Mouse (Mus musculus): ENCODE measurements around the gene Trim2. TPM values are rescaled to one million over a fixed set of nuclear protein-coding genes. Genes with fewer than 3 reads are reported as not detected.
A peak's percentile ranks its signal among the peaks of the same experiment; 100 is the strongest.

Trim2 gene
- polyA plus RNA-seq, 2 experiments: 17.4 to 28.1 TPM

DNA sequence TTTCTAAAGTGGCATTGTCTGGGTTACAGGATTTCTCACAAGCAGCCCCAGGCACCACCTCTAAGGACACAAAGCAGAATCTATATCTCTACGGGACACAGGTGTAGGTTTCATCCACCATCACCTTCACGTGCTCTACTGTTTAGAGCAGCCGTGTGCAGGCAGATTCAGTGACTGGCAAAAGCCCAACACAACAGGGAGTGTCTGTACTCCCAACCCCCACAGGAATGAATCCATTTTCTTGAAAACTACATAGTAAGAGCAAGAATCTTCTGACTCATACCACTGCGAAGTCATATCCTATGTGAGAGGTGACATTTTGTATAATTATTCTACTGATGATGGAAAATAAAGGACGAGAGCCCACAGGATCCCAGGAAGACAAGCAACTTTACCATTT lies 5.6 kb upstream of the Trim2 start:
- no peak overlapping the region for H3K4me3 ChIP-seq (replicated peaks; ENCODE audit: low read length)
- DNase-seq (ENCODE audit: low spot score): no peak
- H3K27ac ChIP-seq (replicated peaks; ENCODE audit: low read depth, low read length): no peak overlapping the region
- H3K4me2 ChIP-seq (replicated peaks; ENCODE audit: low read depth, low read length, severe bottlenecking): no peak overlapping the region
- ATAC-seq (ENCODE audit: low FRiP score, low read depth): no peak
- 76% methylated on average over 5 of the region's 5 CpGs for WGBS
- H3K36me3 ChIP-seq (ENCODE audit: control insufficient read depth, insufficient read depth, low read length): no peaks in the 10 kb centered on the region
- no peak overlapping the region for H3K9ac ChIP-seq (ENCODE audit: low read depth, low read length, severe bottlenecking)
- H3K4me1 ChIP-seq (ENCODE audit: control insufficient read depth, insufficient read depth, low read length): no peaks in the 10 kb centered on the region
- no peaks in the 10 kb centered on the region for H3K9me3 ChIP-seq (ENCODE audit: control insufficient read depth, low read length)
- TF ChIP-seq POLR2A (IDR thresholded peaks at IDR 0.05; ENCODE audit: borderline replicate concordance, extremely low read depth, insufficient read depth, insufficient read length): no peak
- no peaks in the 10 kb centered on the region for H3K27me3 ChIP-seq (ENCODE audit: control insufficient read depth, insufficient read depth, low read length)

DNA sequence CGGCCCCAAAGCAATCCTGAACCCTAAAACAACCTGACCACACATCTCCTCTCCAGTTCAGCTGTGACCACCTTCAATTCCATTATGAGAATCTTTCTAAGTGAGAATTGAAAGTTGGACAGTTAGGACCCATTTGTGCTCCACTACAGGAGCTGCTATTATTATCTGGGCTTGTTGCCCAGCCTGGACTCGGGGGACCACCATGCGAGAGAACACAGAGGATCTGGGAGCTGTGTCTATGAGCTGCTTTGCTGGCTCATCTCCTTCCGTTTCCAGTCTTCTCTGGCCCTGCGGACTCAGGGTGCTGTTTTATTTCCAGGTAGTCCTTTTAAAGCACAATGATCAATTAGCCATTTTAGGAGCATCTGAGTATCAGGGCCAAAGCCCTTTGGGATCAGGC lies 839 bp upstream of the Trim2 start:
- Histone ChIP-seq H3K9ac (ENCODE audit: low read depth, low read length, severe bottlenecking) (no peak overlapping the region), H3K4me1 (ENCODE audit: control insufficient read depth, insufficient read depth, low read length) (peaks cover 18% of the 10 kb centered on the region), H3K4me2 (replicated peaks; ENCODE audit: low read depth, low read length, severe bottlenecking) (no peak overlapping the region), H3K27ac (replicated peaks; ENCODE audit: low read depth, low read length) (no peak overlapping the region), H3K4me3 (replicated peaks; ENCODE audit: low read length) (no peak overlapping the region), H3K27me3 (ENCODE audit: control insufficient read depth, insufficient read depth, low read length) (peaks cover 32% of the 10 kb centered on the region), H3K36me3 (ENCODE audit: control insufficient read depth, insufficient read depth, low read length) (no peaks in the 10 kb centered on the region), H3K9me3 (ENCODE audit: control insufficient read depth, low read length) (no peaks in the 10 kb centered on the region)
- TF ChIP-seq POLR2A (IDR thresholded peaks at IDR 0.05; ENCODE audit: borderline replicate concordance, extremely low read depth, insufficient read depth, insufficient read length): no peak
- ATAC-seq (ENCODE audit: low FRiP score, low read depth): no peak
- no peak for DNase-seq (ENCODE audit: low spot score)
- WGBS: 71% methylated on average over 5 of the region's 5 CpGs

DNA sequence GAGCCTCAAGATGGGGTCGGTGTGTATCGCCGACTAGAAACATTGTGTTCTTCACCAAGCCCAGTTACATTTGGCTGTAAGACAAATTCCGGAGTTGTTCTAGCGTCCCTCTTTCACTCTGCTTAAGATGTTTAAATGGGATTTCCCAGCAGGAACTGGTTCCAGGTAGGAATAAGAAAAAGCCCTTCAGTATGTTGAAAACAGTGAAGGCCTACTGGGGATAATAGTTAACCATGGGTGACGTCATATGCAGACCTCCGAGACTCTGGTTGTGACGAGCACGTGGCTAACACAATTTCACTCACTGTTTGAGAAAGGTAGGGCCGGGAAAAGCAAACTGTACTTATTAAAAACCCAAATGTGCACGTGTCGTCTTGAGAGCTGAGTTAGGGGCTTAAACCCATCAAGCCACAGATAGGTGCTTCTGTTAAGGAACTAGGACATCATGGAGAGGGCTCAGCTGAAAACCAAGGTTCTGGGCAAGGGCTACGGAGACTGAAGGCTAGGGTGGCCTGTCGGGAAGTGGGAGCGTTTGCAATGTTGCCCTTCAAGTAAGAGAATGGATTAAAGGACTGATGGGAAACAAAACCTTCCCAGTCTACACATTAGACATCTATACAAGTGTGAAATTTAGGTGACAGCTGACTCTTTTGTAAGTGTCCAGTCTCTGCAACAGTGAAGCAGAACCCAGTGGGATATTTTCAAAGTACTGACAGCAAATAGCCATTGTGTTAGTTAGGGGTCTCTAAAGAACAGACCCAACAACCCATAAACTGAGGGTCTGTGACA lies 761 bp downstream of the Trim2 start:
- Histone ChIP-seq H3K4me1 (ENCODE audit: control insufficient read depth, insufficient read depth, low read length) (peaks cover 18% of the 10 kb centered on the region), H3K9ac (ENCODE audit: low read depth, low read length, severe bottlenecking) (no peak overlapping the region), H3K36me3 (ENCODE audit: control insufficient read depth, insufficient read depth, low read length) (no peaks in the 10 kb centered on the region), H3K4me3 (replicated peaks; ENCODE audit: low read length) (no peak overlapping the region), H3K27ac (replicated peaks; ENCODE audit: low read depth, low read length) (no peak overlapping the region), H3K27me3 (ENCODE audit: control insufficient read depth, insufficient read depth, low read length) (peaks cover 32% of the 10 kb centered on the region), H3K9me3 (ENCODE audit: control insufficient read depth, low read length) (no peaks in the 10 kb centered on the region), H3K4me2 (replicated peaks; ENCODE audit: low read depth, low read length, severe bottlenecking) (peak overlapping the region; percentile 78)
- DNase-seq (ENCODE audit: low spot score): no peak
- TF ChIP-seq POLR2A (IDR thresholded peaks at IDR 0.05; ENCODE audit: borderline replicate concordance, extremely low read depth, insufficient read depth, insufficient read length): no peak
- ATAC-seq (ENCODE audit: low FRiP score, low read depth): no peak
- WGBS: 43% methylated on average over 15 of the region's 15 CpGs

DNA sequence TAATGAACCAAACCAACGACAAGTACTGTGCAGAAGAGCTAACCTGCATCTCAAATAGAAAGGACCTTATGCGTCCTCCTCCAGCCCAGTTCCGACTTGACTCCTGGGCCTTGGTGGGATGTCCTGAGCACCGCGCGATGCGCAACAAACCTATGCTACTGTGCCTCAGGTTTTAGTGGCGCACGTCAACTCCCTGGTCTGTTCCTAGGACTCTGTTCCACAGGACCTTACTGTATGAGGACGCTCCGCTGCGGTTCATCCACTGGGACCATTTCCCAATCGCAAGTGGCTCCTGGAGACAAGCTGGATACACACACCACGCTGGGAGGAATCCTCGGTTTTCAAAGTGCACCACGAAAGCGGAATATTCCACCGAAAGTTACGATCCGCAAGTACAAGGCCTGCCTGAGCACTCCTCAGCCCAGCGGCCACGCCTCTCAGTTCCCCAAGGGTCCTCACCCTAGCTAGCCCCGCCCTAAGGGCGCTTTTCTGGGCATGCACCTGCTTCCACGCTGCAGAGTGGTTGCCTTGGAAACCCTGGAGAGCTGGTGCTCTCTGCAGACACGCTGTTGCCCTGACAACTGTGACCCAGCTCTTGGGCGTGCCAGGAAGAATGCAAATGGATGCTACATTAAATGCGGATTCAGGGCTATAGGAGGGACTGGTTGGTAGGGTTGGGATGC lies 1.5 kb downstream of the Trim2 start:
- peaks cover 32% of the 10 kb centered on the region for H3K27me3 ChIP-seq (ENCODE audit: control insufficient read depth, insufficient read depth, low read length)
- H3K9ac ChIP-seq (ENCODE audit: low read depth, low read length, severe bottlenecking): 0 out of 2 replicates have a peak overlapping the region, but pooled peaks have one; percentile 31
- TF ChIP-seq POLR2A (IDR thresholded peaks at IDR 0.05; ENCODE audit: borderline replicate concordance, extremely low read depth, insufficient read depth, insufficient read length): no peak

DNA sequence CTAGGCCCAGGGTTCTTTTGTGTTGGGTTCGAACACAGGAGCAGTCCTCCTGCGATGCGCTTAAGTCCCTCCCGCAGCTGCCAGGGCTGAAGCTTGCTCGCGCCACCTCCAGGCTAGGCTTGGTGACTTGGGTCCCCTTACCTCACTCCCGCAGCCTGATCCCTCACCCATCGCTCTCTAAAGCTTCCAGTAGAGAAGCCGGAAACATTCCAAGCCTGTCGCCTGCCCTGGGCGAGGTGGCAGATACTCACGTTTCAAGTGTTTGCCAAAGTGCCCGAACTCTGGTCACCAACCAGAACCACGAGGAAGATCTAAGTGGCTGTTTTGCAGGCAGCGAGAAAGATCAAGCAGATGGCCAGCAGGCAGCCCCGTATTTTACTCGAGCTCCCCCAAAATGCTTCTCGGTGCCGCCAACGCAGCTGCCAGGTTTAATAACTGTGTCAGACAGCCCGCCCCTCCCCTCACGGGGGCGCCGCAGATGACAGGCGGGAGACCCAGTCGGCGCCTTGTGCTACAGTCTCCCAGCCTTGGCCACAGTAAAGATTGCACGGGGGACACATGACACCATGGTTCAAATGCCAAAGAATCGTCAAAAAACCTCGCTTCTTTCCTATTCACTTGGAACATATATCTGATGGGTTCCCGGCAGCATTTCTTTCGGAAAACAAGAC lies 2.2 kb downstream of the Trim2 start:
- peaks cover 32% of the 10 kb centered on the region for H3K27me3 ChIP-seq (ENCODE audit: control insufficient read depth, insufficient read depth, low read length)
- TF ChIP-seq POLR2A (IDR thresholded peaks at IDR 0.05; ENCODE audit: borderline replicate concordance, extremely low read depth, insufficient read depth, insufficient read length): no peak
- peaks cover 18% of the 10 kb centered on the region for H3K4me1 ChIP-seq (ENCODE audit: control insufficient read depth, insufficient read depth, low read length)
- H3K9me3 ChIP-seq (ENCODE audit: control insufficient read depth, low read length): no peaks in the 10 kb centered on the region
- H3K27ac ChIP-seq (replicated peaks; ENCODE audit: low read depth, low read length): no peak overlapping the region
- H3K4me2 ChIP-seq (replicated peaks; ENCODE audit: low read depth, low read length, severe bottlenecking): peak overlapping the region; percentile 78
- peak; percentile 42 for DNase-seq (ENCODE audit: low spot score)
- H3K36me3 ChIP-seq (ENCODE audit: control insufficient read depth, insufficient read depth, low read length): no peaks in the 10 kb centered on the region
- H3K9ac ChIP-seq (ENCODE audit: low read depth, low read length, severe bottlenecking): peak overlapping the region; percentile 31; the same call in 1 of the 2 replicates
- under 1% methylated on average over 32 of the region's 32 CpGs for WGBS
- ATAC-seq (ENCODE audit: low FRiP score, low read depth): peak; percentile 62; the same call in 1 of the 2 replicates
- peak overlapping the region; percentile 40 for H3K4me3 ChIP-seq (replicated peaks; ENCODE audit: low read length)

More for the DNA sequence above, 1.5 kb downstream of the Trim2 start:
- Histone ChIP-seq H3K4me2 (replicated peaks; ENCODE audit: low read depth, low read length, severe bottlenecking) (peak overlapping the region; percentile 78), H3K9me3 (ENCODE audit: control insufficient read depth, low read length) (no peaks in the 10 kb centered on the region), H3K27ac (replicated peaks; ENCODE audit: low read depth, low read length) (no peak overlapping the region), H3K4me1 (ENCODE audit: control insufficient read depth, insufficient read depth, low read length) (peaks cover 18% of the 10 kb centered on the region), H3K36me3 (ENCODE audit: control insufficient read depth, insufficient read depth, low read length) (no peaks in the 10 kb centered on the region), H3K4me3 (replicated peaks; ENCODE audit: low read length) (peak overlapping the region; percentile 40)
- ATAC-seq (ENCODE audit: low FRiP score, low read depth): peak; percentile 70
- DNase-seq (ENCODE audit: low spot score): peak; percentile 54
- WGBS: 1% methylated on average over 28 of the region's 28 CpGs

Data from limb, embryonic 14.5 days (tissue).